ENCODE assay signal across 8 mouse cellular contexts in genomic region chr1:160693094-160693447, GRCm38 (mm10).
DNase-seq lines count a peak whose midpoint lies in the region; ATAC-seq and TF ChIP-seq lines count a peak whose summit lies in the region.
"Had no signal": no experiment of that assay in that cellular context is flagged by ENCODE, and none has a peak within 500 bp of the region (broad histone marks: within the 10 kb centered on the region; RNA-seq: fewer than 3 reads in every experiment).

No protein-coding gene starts in this region.

- H3K9ac ChIP-seq in neural tube, embryonic 14.5 days (replicated peaks; ENCODE audit: low read depth, low read length), result no peak overlapping the region
- H3K9ac ChIP-seq: neural tube, embryonic 12.5 days had no signal

- 0 out of 2 replicates have a peak, but pooled peaks cover 2% of the 10 kb centered on the region for H3K27me3 ChIP-seq in kidney, adult 2 months (replicated peaks; ENCODE audit: control insufficient read depth, insufficient read depth, low read length)
- no peaks in the 10 kb centered on the region for H3K27me3 ChIP-seq in neural tube, embryonic 14.5 days (ENCODE audit: control insufficient read depth, insufficient read depth, low read length)
- H3K27me3 ChIP-seq: neural tube, embryonic 12.5 days had no signal

- H3K4me1 ChIP-seq in kidney, adult 2 months (ENCODE audit: control insufficient read depth, insufficient read depth, low read length), result peaks cover 3% of the 10 kb centered on the region; the same call in 1 of the 2 replicates
- H3K4me1 ChIP-seq in neural tube, embryonic 14.5 days (ENCODE audit: control insufficient read depth, insufficient read depth, low read length), result no peaks in the 10 kb centered on the region
- H3K4me1 ChIP-seq: neural tube, embryonic 12.5 days had no signal

- no peaks in the 10 kb centered on the region for H3K9me3 ChIP-seq in neural tube, embryonic 14.5 days (ENCODE audit: control insufficient read depth, low read length)
- H3K9me3 ChIP-seq: neural tube, embryonic 12.5 days had no signal

- no peak for TF ChIP-seq POLR2A in brain, embryonic 14.5 days (IDR thresholded peaks at IDR 0.05; ENCODE audit: borderline replicate concordance, extremely low read depth, insufficient read depth, insufficient read length, poor library complexity, severe bottlenecking)
- TF ChIP-seq POLR2A in kidney, adult 2 months (IDR thresholded peaks at IDR 0.05; ENCODE audit: low read depth, low read length), result no peak

- H3K4me3 ChIP-seq in kidney, adult 2 months (ENCODE audit: insufficient read depth, low read depth, low read length), result no peak overlapping the region
- no peak overlapping the region for H3K4me3 ChIP-seq in neural tube, embryonic 14.5 days (ENCODE audit: low read depth, low read length)
- H3K4me3 ChIP-seq: neural tube, embryonic 12.5 days had no signal

- 7% methylated on average over 1 of the region's 1 CpGs for WGBS in kidney, adult 2 months
- WGBS in neural tube, embryonic 14.5 days, result 54% methylated on average over 1 of the region's 1 CpGs

- TF ChIP-seq CTCF in brain, embryonic 14.5 days (IDR thresholded peaks at IDR 0.05; ENCODE audit: borderline replicate concordance, extremely low read depth, insufficient read depth, insufficient read length), result no peak
- no peak for TF ChIP-seq CTCF in kidney, adult 2 months (conservative IDR thresholded peaks at IDR 0.05; ENCODE audit: insufficient read depth, insufficient read length, low read depth, low read length)

- no peak overlapping the region for H3K4me2 ChIP-seq in neural tube, embryonic 14.5 days (ENCODE audit: low read depth, low read length)
- H3K4me2 ChIP-seq: neural tube, embryonic 12.5 days had no signal

- 0 out of 2 replicates have a peak, but pooled peaks cover 2% of the 10 kb centered on the region for H3K36me3 ChIP-seq in kidney, adult 2 months (ENCODE audit: control insufficient read depth, insufficient read depth, low read length)
- no peaks in the 10 kb centered on the region for H3K36me3 ChIP-seq in neural tube, embryonic 14.5 days (ENCODE audit: control insufficient read depth, insufficient read depth, low read length)
- H3K36me3 ChIP-seq: neural tube, embryonic 12.5 days had no signal

- peak; percentile 86 to 96 for DNase-seq in adrenal gland, adult (ENCODE audit: inconsistent age in 2 of 2, low spot score in 1 of 2)
- DNase-seq in brain, embryonic 14.5 days (ENCODE audit: low read depth), result peak; percentile 92
- DNase-seq in gastrocnemius, postnatal 10 days, result peak; percentile 98
- peak; percentile 97 for DNase-seq in kidney, adult 2 months
- peak; percentile 90 to 94 for DNase-seq in left cerebral cortex, postnatal 10 days (ENCODE audit: extremely low spot score in 1 of 2, low spot score in 2 of 2)
- peak; percentile 86 to 88 for DNase-seq in urinary bladder, postnatal 4 days (ENCODE audit: low spot score in 2 of 2)

- ATAC-seq in neural tube, embryonic 14.5 days (ENCODE audit: low read depth), result peak; percentile 86

- intact Hi-C loops in left cerebral cortex, postnatal 10 days (cut with DNase I), result no loop called here

- H3K27ac ChIP-seq in kidney, adult 2 months (ENCODE audit: insufficient read depth, low read depth, low read length), result no peak overlapping the region
- H3K27ac ChIP-seq in neural tube, embryonic 14.5 days (ENCODE audit: low read depth, low read length), result no peak overlapping the region
- H3K27ac ChIP-seq: neural tube, embryonic 12.5 days had no signal
